Mouse (Mus musculus): Measurements from ENCODE around the gene Cd4. TPM values are rescaled to one million over a fixed set of nuclear protein-coding genes. Genes with fewer than 3 reads are reported as not detected.

Gene Cd4
- polyA plus RNA-seq, 1 experiment from 2014 or later = 0.46 TPM

DNA sequence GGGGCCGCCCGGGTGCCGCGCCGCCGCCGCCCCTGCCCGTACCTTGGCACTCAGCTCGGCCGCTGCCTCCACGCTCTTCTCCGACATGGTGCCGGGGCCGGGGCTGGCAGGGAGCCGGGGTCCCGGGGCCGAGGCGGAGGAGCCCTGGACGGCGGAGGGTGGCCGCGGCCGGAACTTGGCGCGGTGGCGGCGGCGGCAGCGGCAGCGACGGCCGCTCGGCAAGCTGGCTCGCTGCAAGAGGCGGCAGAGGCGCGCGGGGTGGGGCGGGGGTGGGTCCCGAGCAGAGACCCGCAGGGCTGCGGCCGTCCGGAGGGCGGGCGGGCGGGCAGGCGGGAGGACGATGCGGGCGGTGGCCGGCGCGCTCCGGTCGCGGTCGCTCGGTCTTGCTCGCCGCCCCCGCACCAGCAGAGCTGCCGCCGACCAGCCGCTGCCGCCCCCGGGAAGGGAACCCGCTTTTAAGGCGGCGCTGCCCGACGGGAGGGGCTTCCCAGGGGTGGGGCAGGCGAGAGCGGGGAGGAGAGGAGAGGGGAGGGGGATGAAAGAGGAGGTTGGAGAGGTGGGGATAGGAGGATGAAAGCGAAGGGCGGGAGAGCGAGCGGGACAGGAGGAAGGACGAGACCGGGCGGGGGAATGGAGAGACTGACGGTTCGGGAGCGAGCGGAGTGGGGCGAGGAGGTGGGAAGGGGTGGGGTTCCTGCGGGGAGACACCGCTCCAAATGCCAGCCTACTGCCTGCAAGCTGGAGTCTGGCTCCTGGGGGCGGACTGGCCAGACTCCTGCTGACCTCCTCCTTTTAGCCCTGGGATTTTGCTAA is 29.7 kb upstream of the Cd4 start:
- ATAC-seq (ENCODE audit: insufficient read depth, low FRiP score) = peak; percentile 76
- Histone ChIP-seq H3K4me2 (ENCODE audit: low read depth, low read length) (peak overlapping the region; percentile 75), H3K27ac (ENCODE audit: low read length) (peak overlapping the region; percentile 100), H3K36me3 (ENCODE audit: control insufficient read depth, insufficient read depth, low read length) (peaks cover 8% of the 10 kb centered on the region), H3K9me3 (replicated peaks; ENCODE audit: control insufficient read depth, low read length) (no peaks in the 10 kb centered on the region), H3K4me3 (replicated peaks; ENCODE audit: low read length) (peak overlapping the region; percentile 89), H3K4me1 (ENCODE audit: control insufficient read depth, insufficient read depth, low read length) (peaks cover 52% of the 10 kb centered on the region), H3K27me3 (ENCODE audit: control insufficient read depth, insufficient read depth, low read length) (no peaks in the 10 kb centered on the region), H3K9ac (ENCODE audit: low read length) (peak overlapping the region; percentile 100)
- WGBS = under 1% methylated on average over 70 of the region's 89 CpGs

DNA sequence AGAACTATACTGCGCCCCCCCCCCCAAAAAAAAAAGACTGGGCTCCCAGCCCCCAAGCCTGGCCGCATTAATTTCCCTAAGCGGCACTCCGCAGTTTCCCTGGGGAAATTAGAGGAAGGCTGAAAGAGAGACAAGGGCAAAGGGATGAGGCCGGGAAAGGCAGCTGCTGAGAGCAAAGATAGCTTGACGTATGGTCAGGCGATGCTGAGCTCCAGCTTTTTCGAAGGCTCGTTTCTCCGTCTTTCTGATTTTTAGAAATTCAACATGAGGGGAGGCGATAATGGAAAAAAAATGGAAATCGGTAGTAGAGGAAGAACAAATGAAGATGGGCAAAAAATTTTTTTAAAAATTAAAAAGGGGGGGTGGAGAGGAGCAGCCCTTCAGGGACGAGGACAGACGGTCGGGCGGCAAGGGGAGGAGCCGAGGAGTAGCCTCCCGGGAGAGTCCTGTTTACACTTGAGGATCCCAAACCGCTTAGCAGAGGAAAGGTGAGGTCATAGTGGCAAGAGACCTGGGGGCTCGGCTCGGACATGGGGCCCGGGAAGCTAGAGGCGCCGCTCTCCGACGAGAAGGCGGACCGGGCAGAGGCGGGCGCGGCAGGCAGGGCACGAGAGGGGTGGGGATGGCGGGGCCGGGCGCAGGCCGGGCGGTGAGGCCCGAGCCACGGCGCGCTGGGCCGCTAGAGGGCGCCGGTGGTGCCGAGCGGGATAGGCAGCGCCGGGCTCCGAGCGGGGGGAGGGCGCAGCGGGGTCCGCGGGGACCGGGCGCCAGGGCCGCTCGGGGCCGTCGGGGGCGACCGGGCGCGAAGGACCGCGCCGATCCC is 28.9 kb upstream of the Cd4 start:
- Histone ChIP-seq H3K27ac (ENCODE audit: low read length) (peak overlapping the region; percentile 100), H3K9ac (ENCODE audit: low read length) (peak overlapping the region; percentile 100), H3K27me3 (ENCODE audit: control insufficient read depth, insufficient read depth, low read length) (no peaks in the 10 kb centered on the region), H3K9me3 (replicated peaks; ENCODE audit: control insufficient read depth, low read length) (no peaks in the 10 kb centered on the region), H3K4me3 (replicated peaks; ENCODE audit: low read length) (peak overlapping the region; percentile 89), H3K36me3 (ENCODE audit: control insufficient read depth, insufficient read depth, low read length) (peaks cover 8% of the 10 kb centered on the region), H3K4me1 (ENCODE audit: control insufficient read depth, insufficient read depth, low read length) (peaks cover 52% of the 10 kb centered on the region), H3K4me2 (ENCODE audit: low read depth, low read length) (peak overlapping the region; percentile 96)
- peak; percentile 57 for ATAC-seq (ENCODE audit: insufficient read depth, low FRiP score)
- under 1% methylated on average over 66 of the region's 67 CpGs for WGBS

DNA sequence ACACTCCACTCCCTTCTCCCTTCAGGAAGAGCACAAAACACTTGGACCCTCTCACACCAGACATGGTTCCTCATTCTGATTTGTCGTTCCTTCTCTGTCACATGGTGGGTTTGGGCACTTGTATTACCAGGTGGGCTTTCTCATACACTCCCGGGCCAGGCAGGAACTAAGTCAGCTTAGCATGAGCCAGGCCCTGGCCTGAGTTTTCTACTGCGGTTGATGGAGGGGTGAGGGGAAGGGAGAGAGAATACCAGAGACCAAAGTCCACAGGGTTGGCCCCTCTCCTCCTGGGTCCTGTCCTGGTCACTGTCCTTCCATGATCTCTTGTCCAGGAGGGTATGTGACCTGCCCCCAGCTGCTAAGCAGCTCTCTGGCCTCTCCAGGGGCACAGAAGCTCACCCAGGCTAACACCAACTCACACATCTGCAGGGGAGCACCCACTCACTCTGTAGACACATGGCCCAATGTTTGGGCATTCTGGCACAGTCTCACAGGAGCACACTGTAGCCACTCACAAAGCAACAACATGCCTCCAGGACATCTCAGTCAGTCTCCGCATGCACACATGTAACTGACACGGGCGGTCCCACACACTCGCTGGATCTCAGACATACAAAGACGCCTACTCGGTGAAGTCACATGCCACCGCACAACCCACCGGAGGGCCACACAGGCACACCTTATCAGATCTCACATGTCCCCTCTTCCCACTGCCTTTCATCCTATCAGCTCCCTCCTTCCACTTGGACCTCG is 28.1 kb upstream of the Cd4 start:
- no peaks in the 10 kb centered on the region for H3K27me3 ChIP-seq (ENCODE audit: control insufficient read depth, insufficient read depth, low read length)
- H3K4me3 ChIP-seq (replicated peaks; ENCODE audit: low read length) = peak overlapping the region; percentile 89
- H3K4me2 ChIP-seq (ENCODE audit: low read depth, low read length) = peak overlapping the region; percentile 96
- H3K4me1 ChIP-seq (ENCODE audit: control insufficient read depth, insufficient read depth, low read length) = peaks cover 50% of the 10 kb centered on the region
- H3K9ac ChIP-seq (ENCODE audit: low read length) = peak overlapping the region; percentile 100
- peak overlapping the region; percentile 100 for H3K27ac ChIP-seq (ENCODE audit: low read length)
- 6% methylated on average over 12 of the region's 12 CpGs for WGBS
- no peaks in the 10 kb centered on the region for H3K9me3 ChIP-seq (replicated peaks; ENCODE audit: control insufficient read depth, low read length)
- peaks cover 8% of the 10 kb centered on the region for H3K36me3 ChIP-seq (ENCODE audit: control insufficient read depth, insufficient read depth, low read length)
- no peak for ATAC-seq (ENCODE audit: insufficient read depth, low FRiP score)

DNA sequence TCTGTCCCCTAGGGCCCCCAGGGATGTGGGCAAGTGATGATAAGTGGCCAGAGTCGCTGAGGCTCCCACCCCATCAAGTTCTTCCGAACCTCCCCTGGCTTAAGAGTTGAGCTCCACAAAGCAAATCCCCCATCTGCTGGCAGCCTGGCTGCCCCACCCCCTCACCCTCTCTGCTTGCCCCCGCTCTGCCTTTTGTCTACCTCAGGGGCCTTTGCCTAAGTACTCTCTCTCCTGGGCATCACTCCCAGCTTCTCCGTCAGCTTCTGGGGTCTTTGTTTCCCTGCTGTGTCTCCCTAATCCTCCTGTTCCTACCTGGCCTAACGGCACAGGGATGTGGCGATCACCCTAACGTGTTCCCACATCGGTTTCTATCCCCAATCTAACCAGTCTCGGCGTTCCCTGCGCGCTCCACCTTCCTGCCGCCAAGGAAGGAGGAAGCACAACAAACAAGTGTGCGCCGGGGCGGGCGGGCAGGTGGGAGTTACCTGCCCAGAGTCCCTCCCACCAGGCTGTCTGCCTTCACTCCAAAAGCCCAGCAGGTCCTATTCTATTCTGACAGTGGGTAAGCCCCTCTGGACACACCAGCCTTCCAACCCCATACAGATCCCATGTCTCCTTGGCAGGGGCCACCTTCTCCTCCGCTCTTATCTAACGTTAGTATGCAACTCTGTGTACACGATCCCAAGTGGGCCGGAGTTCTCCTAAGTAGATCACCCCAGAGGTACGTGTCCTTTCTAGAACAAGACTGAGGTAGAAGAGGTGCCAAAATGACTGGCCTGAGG is 27.3 kb upstream of the Cd4 start:
- WGBS = 16% methylated on average over 22 of the region's 22 CpGs
- Histone ChIP-seq H3K9me3 (replicated peaks; ENCODE audit: control insufficient read depth, low read length) (no peaks in the 10 kb centered on the region), H3K4me1 (ENCODE audit: control insufficient read depth, insufficient read depth, low read length) (peaks cover 44% of the 10 kb centered on the region), H3K4me2 (ENCODE audit: low read depth, low read length) (peak overlapping the region; percentile 96), H3K4me3 (replicated peaks; ENCODE audit: low read length) (peak overlapping the region; percentile 89), H3K27me3 (ENCODE audit: control insufficient read depth, insufficient read depth, low read length) (0 out of 2 replicates have a peak, but pooled peaks cover 2% of the 10 kb centered on the region), H3K9ac (ENCODE audit: low read length) (peak overlapping the region; percentile 100), H3K27ac (ENCODE audit: low read length) (peak overlapping the region; percentile 100), H3K36me3 (ENCODE audit: control insufficient read depth, insufficient read depth, low read length) (peaks cover 8% of the 10 kb centered on the region)
- ATAC-seq (ENCODE audit: insufficient read depth, low FRiP score) = no peak

DNA sequence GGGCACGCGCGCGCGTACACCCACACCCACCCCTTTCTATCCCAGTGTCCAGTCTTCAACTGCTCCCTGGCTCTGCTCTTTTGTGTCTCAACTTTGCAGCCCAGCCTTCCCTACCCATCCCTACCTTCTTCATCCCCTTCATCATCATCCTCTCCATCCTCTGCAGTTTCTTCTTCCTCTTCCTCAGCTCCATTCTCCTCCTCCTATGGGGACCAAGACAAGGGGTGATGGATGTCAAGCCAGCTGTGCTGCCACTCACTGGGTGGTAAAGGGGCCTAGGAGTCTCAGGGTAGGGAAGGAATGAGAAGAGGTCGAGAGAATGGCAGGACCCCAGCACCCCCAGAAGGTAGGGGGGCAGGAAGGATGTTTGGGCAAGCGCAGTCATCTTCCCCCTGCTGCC is 26.5 kb upstream of the Cd4 start:
- H3K27me3 ChIP-seq (ENCODE audit: control insufficient read depth, insufficient read depth, low read length) = 0 out of 2 replicates have a peak, but pooled peaks cover 5% of the 10 kb centered on the region
- H3K9ac ChIP-seq (ENCODE audit: low read length) = no peak overlapping the region
- H3K9me3 ChIP-seq (replicated peaks; ENCODE audit: control insufficient read depth, low read length) = no peaks in the 10 kb centered on the region
- 85% methylated on average over 7 of the region's 7 CpGs for WGBS
- ATAC-seq (ENCODE audit: insufficient read depth, low FRiP score) = no peak
- no peak overlapping the region for H3K4me2 ChIP-seq (ENCODE audit: low read depth, low read length)
- no peak overlapping the region for H3K27ac ChIP-seq (ENCODE audit: low read length)
- H3K4me1 ChIP-seq (ENCODE audit: control insufficient read depth, insufficient read depth, low read length) = peaks cover 48% of the 10 kb centered on the region
- H3K36me3 ChIP-seq (ENCODE audit: control insufficient read depth, insufficient read depth, low read length) = peaks cover 8% of the 10 kb centered on the region
- H3K4me3 ChIP-seq (replicated peaks; ENCODE audit: low read length) = no peak overlapping the region

DNA sequence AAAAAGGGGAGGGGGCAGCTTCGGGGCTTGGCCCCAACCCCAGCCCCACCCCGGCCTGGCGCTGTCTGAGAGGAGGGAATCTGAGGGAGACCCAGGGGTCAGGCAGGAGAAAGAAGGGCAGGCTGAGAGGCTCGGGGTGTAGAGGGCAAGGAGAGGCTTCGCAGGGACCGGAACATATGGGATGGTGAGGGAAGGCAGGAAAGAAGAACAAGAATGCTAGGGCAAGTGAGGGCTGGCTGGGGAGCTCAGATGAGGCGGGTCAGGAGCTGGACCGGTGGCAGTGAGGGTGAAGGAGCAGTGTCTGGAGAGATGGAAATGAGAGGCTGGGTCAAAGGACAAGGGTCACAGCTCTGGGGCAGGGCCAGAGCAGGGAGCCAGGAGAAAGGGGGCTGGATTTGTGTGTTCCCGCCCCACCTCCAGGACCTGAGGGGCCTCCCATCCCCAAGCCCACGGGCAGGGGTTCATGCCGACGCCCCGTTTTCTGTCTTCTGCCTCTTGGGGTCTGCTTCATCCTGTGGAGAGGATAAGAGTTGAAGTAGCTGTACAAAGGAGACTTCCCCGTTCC is 25.8 kb upstream of the Cd4 start:
- Histone ChIP-seq H3K27ac (ENCODE audit: low read length) (peak overlapping the region; percentile 46; the same call in 1 of the 2 replicates), H3K4me1 (ENCODE audit: control insufficient read depth, insufficient read depth, low read length) (peaks cover 42% of the 10 kb centered on the region)
- 66% methylated on average over 14 of the region's 14 CpGs for WGBS

DNA sequence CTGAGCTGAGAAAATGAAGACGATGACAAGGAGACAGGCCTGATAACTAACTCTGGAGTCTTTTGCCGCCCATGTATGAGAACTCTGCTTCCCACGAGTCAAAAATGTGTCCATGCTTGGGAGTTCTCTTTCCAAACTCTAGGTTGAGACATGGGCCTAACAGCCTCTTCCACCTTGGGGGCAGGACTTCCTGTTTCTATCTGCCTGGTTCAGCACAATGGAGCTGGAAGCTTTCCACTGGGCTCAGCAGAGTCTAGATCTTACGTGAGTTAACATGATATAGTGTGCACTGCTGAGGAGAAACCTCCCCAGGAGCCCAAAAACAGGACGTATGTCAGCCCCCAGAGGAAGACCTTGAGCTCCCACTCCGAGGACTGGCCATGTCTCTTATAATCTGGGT is 25.2 kb upstream of the Cd4 start:
- Histone ChIP-seq H3K36me3 (ENCODE audit: control insufficient read depth, insufficient read depth, low read length) (peaks cover 8% of the 10 kb centered on the region), H3K9me3 (replicated peaks; ENCODE audit: control insufficient read depth, low read length) (no peaks in the 10 kb centered on the region), H3K27ac (ENCODE audit: low read length) (no peak overlapping the region), H3K9ac (ENCODE audit: low read length) (no peak overlapping the region), H3K4me2 (ENCODE audit: low read depth, low read length) (no peak overlapping the region), H3K4me3 (replicated peaks; ENCODE audit: low read length) (no peak overlapping the region), H3K27me3 (ENCODE audit: control insufficient read depth, insufficient read depth, low read length) (0 out of 2 replicates have a peak, but pooled peaks cover 5% of the 10 kb centered on the region), H3K4me1 (ENCODE audit: control insufficient read depth, insufficient read depth, low read length) (peaks cover 36% of the 10 kb centered on the region)
- WGBS = 61% methylated on average over 6 of the region's 6 CpGs
- no peak for ATAC-seq (ENCODE audit: insufficient read depth, low FRiP score)

More for the DNA sequence above, 25.8 kb upstream of the Cd4 start:
- ATAC-seq (ENCODE audit: insufficient read depth, low FRiP score) = no peak
- peaks cover 8% of the 10 kb centered on the region for H3K36me3 ChIP-seq (ENCODE audit: control insufficient read depth, insufficient read depth, low read length)
- no peak overlapping the region for H3K4me2 ChIP-seq (ENCODE audit: low read depth, low read length)
- H3K9ac ChIP-seq (ENCODE audit: low read length) = peak overlapping the region; percentile 35; the same call in 1 of the 2 replicates
- H3K9me3 ChIP-seq (replicated peaks; ENCODE audit: control insufficient read depth, low read length) = no peaks in the 10 kb centered on the region
- H3K4me3 ChIP-seq (replicated peaks; ENCODE audit: low read length) = no peak overlapping the region
- 0 out of 2 replicates have a peak, but pooled peaks cover 5% of the 10 kb centered on the region for H3K27me3 ChIP-seq (ENCODE audit: control insufficient read depth, insufficient read depth, low read length)

All from stomach, embryonic 16.5 days (tissue).